Mouse (Mus musculus) lung, embryonic 14.5 days (tissue): ENCODE data around the gene Fam207a. TPM values are rescaled to one million over a fixed set of nuclear protein-coding genes. Genes with fewer than 3 reads are reported as not detected.

Source experiments
- ATAC-seq: fragments of 200-750 bp; cut with Nextera tagmentation; 2 replicates; pipeline ENCODE4 v1.8.0; 2017; ENCODE audit warnings: mild to moderate bottlenecking, moderate TSS enrichment, moderate library complexity; ENCODE audit not compliant: insufficient read depth
- DNase-seq: peaks from one replicate; pipeline ENCODE4 v3.0.0-alpha.2; 2015
- H3K27ac ChIP-seq: fragments of 300-500 bp; sonication (generic); 2 replicates; pipeline ENCODE4 v1.5.1; 2014; ENCODE audit warnings: low read depth, mild to moderate bottlenecking, moderate library complexity
- H3K27me3 ChIP-seq: fragments of 300-500 bp; sonication (generic); 2 replicates; pipeline ENCODE4 v1.6.1; 2014; ENCODE audit warnings: low read length, control low read depth; ENCODE audit not compliant: insufficient read depth
- H3K36me3 ChIP-seq: fragments of 300-500 bp; sonication (generic); 2 replicates; pipeline ENCODE4 v1.6.1; 2014; ENCODE audit warnings: control low read depth; ENCODE audit not compliant: insufficient read depth
- H3K4me1 ChIP-seq: fragments of 300-500 bp; sonication (generic); 2 replicates; pipeline ENCODE4 v1.6.1; 2014; ENCODE audit warnings: antibody characterized with exemption, control low read depth; ENCODE audit not compliant: insufficient read depth
- H3K4me2 ChIP-seq: fragments of 300-500 bp; sonication (generic); 2 replicates; pipeline ENCODE4 v1.6.1; 2014; ENCODE audit warnings: mild to moderate bottlenecking
- H3K4me3 ChIP-seq: fragments of 300-500 bp; sonication (generic); 2 replicates; pipeline ENCODE4 v1.5.1; 2014; ENCODE audit warnings: low read depth, low read length
- H3K9ac ChIP-seq: fragments of 300-500 bp; sonication (generic); 2 replicates; pipeline ENCODE4 v1.6.1; 2014
- H3K9me3 ChIP-seq: fragments of 300-500 bp; sonication (generic); 2 replicates; pipeline ENCODE4 v1.6.1; 2016; ENCODE audit warnings: low read depth, low read length, control low read depth
- CTCF ChIP-seq: IDR thresholded peaks from 2 replicates; pipeline ENCODE4 v1.5.1; 2016; ENCODE audit warnings: antibody characterized with exemption, low read depth
- WGBS: fragments of 180-500 bp; shearing (Covaris S2); extraction: QIAGEN DNeasy Blood & Tissue Kit; methylation state at CpG from one replicate; pipeline ENCODE4 v1.1.7; 2014; 5-methylcytosine and 5-hydroxymethylcytosine counted together
- polyA plus RNA-seq: library from polyadenylated mRNA; unstranded; fragments of >200 nt; fragmentation: Nextera tagmentation; extraction: Ambion mirVana; gene quantifications from 2 replicates; pipeline ENCODE4 v1.2.1, GENCODE M21; 2014

Fam207a gene
- polyA plus RNA-seq, 1 experiment from 2014 or later = 43.8 TPM

DNA sequence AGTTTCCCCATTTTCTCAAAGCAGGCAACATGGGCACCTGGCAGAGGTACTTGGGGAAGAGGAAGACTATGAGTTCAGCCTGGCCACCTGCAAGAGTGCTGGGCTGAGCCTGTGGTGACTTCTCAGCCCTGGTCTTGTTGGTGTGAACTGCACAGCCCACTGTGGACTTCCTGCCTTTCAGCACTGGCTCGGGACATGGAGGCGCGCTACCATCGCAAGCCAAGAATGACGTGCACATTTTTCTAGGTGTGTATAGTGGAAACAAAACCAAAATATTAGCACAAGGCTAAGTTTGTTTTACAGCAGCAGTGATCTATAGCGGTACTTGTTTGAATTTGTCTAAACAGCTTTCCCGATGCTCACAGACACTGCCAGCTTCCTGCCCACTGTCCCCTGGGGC is 44.1 kb downstream of the Fam207a start:
- Histone ChIP-seq H3K36me3 (no peaks in the 10 kb centered on the region), H3K4me1 (peaks cover 6% of the 10 kb centered on the region; the same call in 1 of the 2 replicates), H3K4me3 (no peak overlapping the region), H3K27me3 (no peaks in the 10 kb centered on the region), H3K27ac (no peak overlapping the region), H3K9ac (no peak overlapping the region), H3K4me2 (no peak overlapping the region), H3K9me3 (no peaks in the 10 kb centered on the region)
- WGBS = 34% methylated on average over 7 of the region's 7 CpGs
- TF ChIP-seq CTCF = no peak
- DNase-seq (peak; percentile 51), ATAC-seq (no peak)

DNA sequence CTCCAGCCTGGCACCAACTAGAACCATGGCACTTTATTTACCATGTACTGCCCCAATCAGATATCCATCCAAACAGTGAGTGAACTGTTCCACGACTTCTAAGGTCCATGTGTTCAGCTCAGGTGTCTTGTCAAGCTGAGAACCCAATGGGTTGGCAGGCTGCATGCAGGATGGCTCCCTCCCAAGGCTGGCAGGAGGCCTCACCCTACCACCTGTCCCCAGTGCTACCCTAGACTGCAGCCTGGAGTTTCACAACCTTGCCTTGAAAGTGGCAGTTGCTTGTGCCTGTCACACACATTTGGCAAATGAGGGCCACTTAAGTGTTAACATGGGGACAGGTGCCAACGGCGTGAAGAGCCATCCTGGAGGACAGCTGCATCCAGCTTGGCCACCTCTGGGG is 44.8 kb downstream of the Fam207a start:
- 72% methylated on average over 3 of the region's 3 CpGs for WGBS
- peaks cover 8% of the 10 kb centered on the region; the same call in 1 of the 2 replicates for H3K4me1 ChIP-seq
- no peaks in the 10 kb centered on the region for H3K27me3 ChIP-seq
- H3K27ac ChIP-seq = no peak overlapping the region
- H3K36me3 ChIP-seq = no peaks in the 10 kb centered on the region
- no peak overlapping the region for H3K9ac ChIP-seq
- no peak for DNase-seq
- H3K9me3 ChIP-seq = no peaks in the 10 kb centered on the region
- no peak for TF ChIP-seq CTCF
- no peak overlapping the region for H3K4me3 ChIP-seq
- ATAC-seq = no peak
- no peak overlapping the region for H3K4me2 ChIP-seq

DNA sequence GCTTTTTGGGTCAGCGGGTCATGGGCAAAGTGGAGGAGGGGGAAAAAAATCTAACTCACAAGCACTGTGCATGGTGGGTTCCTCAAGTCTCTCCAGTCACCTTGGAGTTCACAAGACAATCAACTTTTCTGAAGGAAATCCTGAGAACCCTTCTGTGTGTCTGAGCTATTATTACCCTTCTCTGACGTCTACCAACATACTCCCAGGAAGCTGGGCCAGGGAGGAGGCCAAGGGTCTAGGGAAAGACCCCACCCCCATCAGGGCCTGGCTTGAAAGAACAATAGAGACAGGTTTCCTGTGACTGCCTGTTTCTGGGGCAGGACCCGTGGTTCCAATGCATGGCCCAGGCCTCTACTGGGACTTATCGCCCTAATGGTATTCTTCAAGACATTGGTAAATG is 46.9 kb downstream of the Fam207a start:
- Histone ChIP-seq H3K4me1 (peaks cover 16% of the 10 kb centered on the region), H3K4me2 (no peak overlapping the region), H3K27me3 (no peaks in the 10 kb centered on the region), H3K9ac (no peak overlapping the region), H3K4me3 (no peak overlapping the region), H3K9me3 (no peaks in the 10 kb centered on the region), H3K36me3 (no peaks in the 10 kb centered on the region), H3K27ac (no peak overlapping the region)
- TF ChIP-seq CTCF = no peak
- ATAC-seq (no peak), DNase-seq (no peak)
- 71% methylated on average over 4 of the region's 4 CpGs for WGBS

DNA sequence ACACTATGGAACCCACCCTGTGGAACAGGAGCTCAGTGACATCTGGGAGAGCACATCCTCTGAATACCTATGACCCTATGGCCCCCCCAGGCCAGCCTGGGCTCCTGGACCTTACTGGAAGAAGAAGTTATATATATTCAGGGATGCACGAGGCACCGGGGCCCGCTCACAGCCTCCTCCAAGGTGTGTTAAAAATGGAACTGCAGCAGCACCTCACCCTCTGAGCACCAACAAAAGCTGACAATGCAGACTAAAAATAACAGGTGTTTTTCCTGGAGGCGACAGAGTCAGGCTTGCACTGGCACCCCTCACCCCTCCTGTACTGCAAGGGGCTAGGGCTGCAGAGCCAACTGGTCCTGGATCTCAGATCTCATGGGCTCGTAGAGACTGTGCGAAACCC is 48.2 kb downstream of the Fam207a start:
- Histone ChIP-seq H3K36me3 (no peaks in the 10 kb centered on the region), H3K4me2 (no peak overlapping the region), H3K4me3 (no peak overlapping the region), H3K9ac (no peak overlapping the region), H3K9me3 (no peaks in the 10 kb centered on the region), H3K4me1 (peaks cover 20% of the 10 kb centered on the region), H3K27me3 (no peaks in the 10 kb centered on the region), H3K27ac (no peak overlapping the region)
- ATAC-seq = no peak
- DNase-seq = no peak
- no peak for TF ChIP-seq CTCF
- 79% methylated on average over 6 of the region's 6 CpGs for WGBS

DNA sequence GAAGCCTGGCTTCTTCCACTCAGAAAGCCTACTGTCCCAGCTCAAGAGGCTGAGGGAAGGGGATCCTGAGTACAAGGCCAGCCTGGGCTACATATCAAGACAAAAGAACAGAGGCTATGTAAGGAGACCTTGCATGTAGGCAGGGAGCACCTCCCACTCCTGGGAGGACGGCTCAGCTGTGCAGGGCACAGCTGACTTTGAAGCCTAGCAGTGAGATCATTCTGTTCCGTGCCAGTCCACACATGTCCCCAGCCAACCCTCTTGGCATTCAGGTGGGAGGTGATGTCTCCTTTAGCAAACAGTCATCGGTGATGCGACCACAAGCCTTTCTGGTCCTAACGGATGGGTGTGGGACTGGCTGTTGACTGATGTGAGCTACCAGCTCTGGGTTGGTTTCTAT is 49.7 kb downstream of the Fam207a start:
- Histone ChIP-seq H3K4me2 (no peak overlapping the region), H3K27me3 (no peaks in the 10 kb centered on the region), H3K27ac (peak overlapping the region; percentile 74), H3K4me1 (peaks cover 15% of the 10 kb centered on the region), H3K36me3 (no peaks in the 10 kb centered on the region), H3K9me3 (no peaks in the 10 kb centered on the region), H3K9ac (no peak overlapping the region), H3K4me3 (no peak overlapping the region)
- 71% methylated on average over 5 of the region's 5 CpGs for WGBS
- no peak for TF ChIP-seq CTCF
- DNase-seq = no peak
- no peak for ATAC-seq

DNA sequence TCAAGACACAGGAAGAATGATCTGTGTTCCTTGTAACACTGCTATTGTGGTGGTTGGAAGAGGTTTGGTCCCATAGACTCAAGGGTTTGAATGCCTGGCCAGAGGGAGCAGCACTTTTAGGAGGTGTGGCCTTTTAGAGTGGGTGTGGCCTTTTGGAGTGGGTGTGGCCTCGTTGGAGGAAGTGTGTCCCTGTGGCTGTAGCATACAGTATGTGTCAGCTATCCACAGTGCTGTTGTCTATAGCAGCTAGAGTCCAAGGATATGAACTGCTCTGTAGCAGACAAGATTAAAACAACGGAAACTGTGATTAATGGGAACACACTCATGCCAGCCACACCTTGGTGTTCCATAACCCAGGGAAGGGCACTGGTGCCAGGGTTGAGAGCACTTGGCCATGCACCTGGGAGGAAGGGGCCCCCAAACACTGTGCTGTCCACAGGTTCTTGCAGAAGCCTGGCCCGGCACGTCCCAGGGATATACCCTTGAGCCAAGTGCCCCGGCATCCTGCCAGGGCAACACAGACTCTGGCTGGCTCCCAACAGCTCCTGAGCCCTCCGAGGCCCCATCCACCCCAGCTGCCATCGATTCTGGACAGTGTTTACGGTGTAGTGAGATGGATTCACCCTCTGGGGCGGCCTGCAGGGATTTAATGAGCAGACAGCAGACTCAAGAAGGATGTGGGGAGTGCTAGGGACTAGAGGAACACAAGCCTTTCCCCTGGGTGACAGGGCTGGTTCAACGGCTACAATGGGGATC is 51.2 kb downstream of the Fam207a start:
- Histone ChIP-seq H3K36me3 (no peaks in the 10 kb centered on the region), H3K4me1 (peaks cover 15% of the 10 kb centered on the region), H3K27me3 (no peaks in the 10 kb centered on the region), H3K27ac (peak overlapping the region; percentile 74), H3K9ac (no peak overlapping the region), H3K4me3 (no peak overlapping the region), H3K9me3 (no peaks in the 10 kb centered on the region), H3K4me2 (no peak overlapping the region)
- ATAC-seq = peak; percentile 94
- 28% methylated on average over 10 of the region's 10 CpGs for WGBS
- TF ChIP-seq CTCF = no peak; the same call in 1 of the 2 replicates
- peak; percentile 95 for DNase-seq

DNA sequence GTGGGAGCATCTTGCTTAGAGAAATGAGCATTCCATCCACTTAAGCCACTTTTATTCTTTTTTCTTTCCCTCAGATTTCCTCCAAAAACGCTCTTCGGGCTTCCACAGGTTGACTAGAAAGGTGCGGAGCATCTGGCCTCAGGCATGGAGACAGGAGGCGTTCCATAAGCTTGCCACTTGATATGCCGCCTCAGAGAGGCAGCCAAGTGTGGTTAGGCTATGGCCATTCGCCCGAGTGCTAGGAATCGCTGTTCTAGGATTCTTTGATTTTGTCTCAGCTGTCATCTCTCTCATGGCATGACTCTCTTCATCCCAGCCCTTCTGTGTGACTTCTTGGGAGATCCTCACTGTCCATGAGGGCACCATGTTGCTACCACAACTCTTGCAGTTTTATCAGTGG is 54.4 kb downstream of the Fam207a start:
- H3K9ac ChIP-seq = no peak overlapping the region
- no peaks in the 10 kb centered on the region for H3K36me3 ChIP-seq
- H3K4me2 ChIP-seq = no peak overlapping the region
- DNase-seq = no peak
- no peak for ATAC-seq
- H3K4me3 ChIP-seq = no peak overlapping the region
- no peak overlapping the region for H3K27ac ChIP-seq
- WGBS = 84% methylated on average over 8 of the region's 8 CpGs
- H3K4me1 ChIP-seq = peaks cover 12% of the 10 kb centered on the region; the same call in 1 of the 2 replicates
- H3K9me3 ChIP-seq = no peaks in the 10 kb centered on the region
- no peak for TF ChIP-seq CTCF
- no peaks in the 10 kb centered on the region for H3K27me3 ChIP-seq
